Comparison of ENCODE assay signal across 21 mouse cellular contexts in the genomic region with DNA sequence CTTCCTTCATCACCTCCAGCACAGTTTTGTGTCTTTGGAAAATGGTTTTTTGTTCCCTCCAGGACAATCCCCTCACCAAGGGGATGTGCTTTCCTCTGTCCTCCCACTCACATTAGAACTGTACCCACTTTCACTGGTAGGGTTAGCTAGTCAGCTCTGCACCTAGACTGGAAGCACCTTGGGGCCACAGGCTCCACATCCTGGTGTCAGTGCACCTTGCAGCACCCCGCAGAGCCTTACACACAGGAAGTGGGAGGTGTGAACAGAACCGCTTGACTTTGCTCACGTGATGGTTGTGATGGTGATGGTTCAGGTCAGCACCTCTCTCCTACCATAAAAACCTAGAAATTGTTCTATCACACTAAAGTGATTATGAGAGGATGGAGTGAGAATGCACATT.
A peak's percentile ranks its signal among the peaks of the same experiment; 100 is the strongest.
DNase-seq lines count a peak whose midpoint lies in the region; ATAC-seq and TF ChIP-seq lines count a peak whose summit lies in the region.
"Had no signal": no experiment of that assay in that cellular context is flagged by ENCODE, and none has a peak within 500 bp of the region (broad histone marks: within the 10 kb centered on the region; RNA-seq: fewer than 3 reads in every experiment).

No protein-coding gene starts in this region.

- TF ChIP-seq POLR2A in lung, adult 2 months (IDR thresholded peaks at IDR 0.05; ENCODE audit: borderline replicate concordance, extremely low read depth, low read depth, low read length) = no peak

- 70% methylated on average over 3 of the region's 3 CpGs for WGBS in lung, adult 2 months
- 80% methylated on average over 3 of the region's 3 CpGs for WGBS in lung, postnatal 0 days
- 92% methylated on average over 3 of the region's 3 CpGs for WGBS in stomach, postnatal 0 days

- no peak for TF ChIP-seq CTCF in lung, adult 2 months (IDR thresholded peaks at IDR 0.05; ENCODE audit: insufficient read depth, low read length)
- TF ChIP-seq CTCF in lung, postnatal 0 days (IDR thresholded peaks at IDR 0.05) = no peak
- TF ChIP-seq CTCF in stomach, postnatal 0 days (IDR thresholded peaks at IDR 0.05; ENCODE audit: low read depth) = no peak

- no peak overlapping the region for H3K4me2 ChIP-seq in lung, postnatal 0 days (replicated peaks; ENCODE audit: low read depth, low read length)
- no peak overlapping the region for H3K4me2 ChIP-seq in stomach, postnatal 0 days (replicated peaks; ENCODE audit: low read depth)
- H3K4me2 ChIP-seq: embryonic facial prominence, embryonic 13.5 days; forebrain, embryonic 13.5 days; hindbrain, embryonic 14.5 days had no signal

- no peak for TF ChIP-seq EP300 in lung, postnatal 0 days (IDR thresholded peaks at IDR 0.05)
- no peak for TF ChIP-seq EP300 in stomach, postnatal 0 days (optimal IDR thresholded peaks at IDR 0.05)

- no peaks in the 10 kb centered on the region for H3K9me3 ChIP-seq in lung, postnatal 0 days (ENCODE audit: low read length)
- no peaks in the 10 kb centered on the region for H3K9me3 ChIP-seq in stomach, postnatal 0 days (ENCODE audit: control insufficient read depth, low read length)
- H3K9me3 ChIP-seq: embryonic facial prominence, embryonic 13.5 days; forebrain, embryonic 13.5 days; hindbrain, embryonic 10.5 days had no signal

- no peaks in the 10 kb centered on the region for H3K36me3 ChIP-seq in lung, postnatal 0 days (ENCODE audit: insufficient read depth, low read length)
- no peaks in the 10 kb centered on the region for H3K36me3 ChIP-seq in stomach, postnatal 0 days (ENCODE audit: control insufficient read depth, insufficient read depth, low read length)
- H3K36me3 ChIP-seq: embryonic facial prominence, embryonic 13.5 days had no signal

- no peak for ATAC-seq in lung, postnatal 0 days
- ATAC-seq in CD4-positive, CD25-positive, alpha-beta regulatory T cell, adult 4 months = peak; percentile 65
- peak; percentile 69 for ATAC-seq in inflammation-experienced regulatory T-cells, adult 6 months
- no peak for ATAC-seq in stomach, postnatal 0 days (ENCODE audit: low FRiP score, low TSS enrichment)
- ATAC-seq: forebrain, embryonic 13.5 days; forebrain, postnatal 0 days; Patski had no signal

- no peak overlapping the region for H3K9ac ChIP-seq in lung, postnatal 0 days (replicated peaks; ENCODE audit: low read depth)
- H3K9ac ChIP-seq in stomach, postnatal 0 days (ENCODE audit: low read length) = no peak overlapping the region
- H3K9ac ChIP-seq: embryonic facial prominence, embryonic 13.5 days; forebrain, embryonic 13.5 days; forebrain, postnatal 0 days; hindbrain, embryonic 14.5 days had no signal

- peaks cover 13% of the 10 kb centered on the region for H3K4me1 ChIP-seq in lung, adult 2 months (ENCODE audit: control insufficient read depth, insufficient read depth, low read length)
- peaks cover 14% of the 10 kb centered on the region; the same call in 1 of the 2 replicates for H3K4me1 ChIP-seq in lung, postnatal 0 days (ENCODE audit: insufficient read depth, low read depth, low read length)
- no peaks in the 10 kb centered on the region for H3K4me1 ChIP-seq in stomach, postnatal 0 days (replicated peaks; ENCODE audit: control insufficient read depth, insufficient read depth)

- H3K27ac ChIP-seq in lung, postnatal 0 days (ENCODE audit: low read length) = no peak overlapping the region
- no peak overlapping the region for H3K27ac ChIP-seq in stomach, postnatal 0 days (replicated peaks)
- H3K27ac ChIP-seq: embryonic facial prominence, embryonic 13.5 days; forebrain, embryonic 13.5 days; hindbrain, embryonic 10.5 days; hindbrain, embryonic 14.5 days had no signal

- no peaks in the 10 kb centered on the region for H3K27me3 ChIP-seq in lung, postnatal 0 days (replicated peaks; ENCODE audit: insufficient read depth, low read length)
- no peaks in the 10 kb centered on the region for H3K27me3 ChIP-seq in stomach, postnatal 0 days (ENCODE audit: control insufficient read depth, insufficient read depth, low read length)
- H3K27me3 ChIP-seq: CH12.LX; embryonic facial prominence, embryonic 13.5 days; forebrain, embryonic 13.5 days; Patski had no signal

- DNase-seq in lung, adult 2 months = peak; percentile 2
- no peak for DNase-seq in lung, postnatal 0 days (ENCODE audit: low spot score)
- peak; percentile 12 for DNase-seq in stomach, postnatal 0 days (ENCODE audit: low spot score)
- DNase-seq in spleen, postnatal 36 days (ENCODE audit: low spot score in 2 of 2) = no peak
- no peak for DNase-seq in left cerebral cortex, adult 11 months (ENCODE audit: low spot score)
- DNase-seq: adrenal gland, adult 2 months; adrenal gland, postnatal 25 days; cerebellum, adult 18-20 months; cerebellum, adult 9-11 months; cerebellum, postnatal 36 days; forebrain, postnatal 0 days; gastrocnemius, postnatal 25 days; heart, postnatal 10 days had no signal

- H3K4me3 ChIP-seq in lung, adult 2 months (replicated peaks; ENCODE audit: extremely low read depth, low read depth, low read length) = no peak overlapping the region
- H3K4me3 ChIP-seq in lung, postnatal 0 days (ENCODE audit: low read depth, low read length) = no peak overlapping the region
- no peak overlapping the region for H3K4me3 ChIP-seq in stomach, postnatal 0 days (ENCODE audit: low read depth, low read length)
- H3K4me3 ChIP-seq: embryonic facial prominence, embryonic 13.5 days; forebrain, embryonic 13.5 days; hindbrain, embryonic 10.5 days had no signal

Comparison
In these comparisons a context has a peak if more than half of its experiments do, and no peak if none do; other contexts are left out.
1. DNase-seq: peak in lung, adult 2 months (single experiment) and stomach, postnatal 0 days (single experiment); none in lung, postnatal 0 days (single experiment), spleen, postnatal 36 days (0 of 2) and left cerebral cortex, adult 11 months (single experiment).
2. ATAC-seq: peak in CD4-positive, CD25-positive, alpha-beta regulatory T cell, adult 4 months (single experiment) and inflammation-experienced regulatory T-cells, adult 6 months (single experiment); none in lung, postnatal 0 days (single experiment) and stomach, postnatal 0 days (single experiment).